Mouse (Mus musculus): ENCODE results near the gene E130208F15Rik. TPM values are rescaled to one million over a fixed set of nuclear protein-coding genes. Genes with fewer than 3 reads are reported as not detected.

The E130208F15Rik gene
- polyA plus RNA-seq, 1 experiment from 2014 or later = not detected

DNA sequence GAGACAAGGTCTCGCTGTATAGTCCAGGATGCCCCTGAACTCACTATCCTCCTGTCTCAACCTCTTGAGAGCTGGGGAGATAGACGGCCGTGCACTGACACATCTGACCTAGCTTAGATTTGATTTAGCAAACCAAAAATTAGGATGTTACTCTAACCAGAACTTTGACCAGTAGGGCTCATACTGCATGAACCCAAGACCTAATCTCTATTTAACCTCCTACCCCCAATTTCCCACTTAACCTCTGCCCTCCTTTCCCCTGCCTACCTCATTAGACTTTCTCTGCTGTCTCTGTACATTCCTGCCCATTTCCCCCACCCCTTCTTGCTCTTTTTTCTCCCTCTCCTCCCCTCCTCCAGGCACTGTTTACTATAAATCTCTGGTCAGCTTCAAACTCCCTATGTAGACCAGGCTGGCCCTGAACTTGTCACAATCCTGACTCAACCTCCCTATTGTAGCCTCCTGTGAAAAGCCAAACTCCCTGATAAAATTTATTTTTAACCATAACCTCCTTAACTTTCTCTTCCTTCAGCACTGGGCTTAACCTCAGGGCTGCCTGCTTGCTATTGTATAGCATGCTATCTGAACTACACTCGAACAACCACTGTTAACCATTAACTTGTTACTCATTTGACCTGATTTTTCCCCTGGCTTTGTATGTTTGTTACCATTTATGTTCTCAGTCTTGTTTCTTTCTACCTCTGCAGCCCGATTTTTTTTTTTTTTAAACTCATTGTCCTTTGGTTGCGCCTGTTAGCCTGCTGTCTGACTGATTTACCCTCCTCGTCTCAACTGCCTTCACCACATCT is 37.0 kb downstream of the E130208F15Rik start:
- Histone ChIP-seq H3K27me3 (ENCODE audit: control insufficient read depth, insufficient read depth, low read length) (no peaks in the 10 kb centered on the region), H3K9me3 (ENCODE audit: control insufficient read depth, low read length) (no peaks in the 10 kb centered on the region), H3K4me1 (replicated peaks; ENCODE audit: control insufficient read depth, insufficient read depth, low read length) (peaks cover 3% of the 10 kb centered on the region), H3K27ac (ENCODE audit: low read depth, low read length) (no peak overlapping the region), H3K4me3 (ENCODE audit: low read depth, low read length) (no peak overlapping the region), H3K4me2 (ENCODE audit: low read depth, low read length, severe bottlenecking) (no peak overlapping the region), H3K9ac (ENCODE audit: low read length) (no peak overlapping the region), H3K36me3 (ENCODE audit: control insufficient read depth, insufficient read depth, low read length) (peaks cover 4% of the 10 kb centered on the region; the same call in 1 of the 2 replicates)
- 77% methylated on average over 7 of the region's 7 CpGs for WGBS
- DNase-seq (ENCODE audit: low spot score) = peak; percentile 2
- ATAC-seq (replicated peaks; ENCODE audit: low FRiP score) = no peak

GRCm38 (mm10) chr7:30359276-30359865 is 37.8 kb downstream of the E130208F15Rik start:
- no peaks in the 10 kb centered on the region for H3K27me3 ChIP-seq (ENCODE audit: control insufficient read depth, insufficient read depth, low read length)
- DNase-seq (ENCODE audit: low spot score) = peak; percentile 49
- no peak overlapping the region for H3K9ac ChIP-seq (ENCODE audit: low read length)
- H3K4me1 ChIP-seq (replicated peaks; ENCODE audit: control insufficient read depth, insufficient read depth, low read length) = peaks cover 3% of the 10 kb centered on the region
- no peak overlapping the region for H3K4me2 ChIP-seq (ENCODE audit: low read depth, low read length, severe bottlenecking)
- 90% methylated on average over 31 of the region's 31 CpGs for whole genome bisulfite sequencing
- H3K4me3 ChIP-seq (ENCODE audit: low read depth, low read length) = no peak overlapping the region
- no peaks in the 10 kb centered on the region for H3K9me3 ChIP-seq (ENCODE audit: control insufficient read depth, low read length)
- H3K36me3 ChIP-seq (ENCODE audit: control insufficient read depth, insufficient read depth, low read length) = peaks cover 4% of the 10 kb centered on the region; the same call in 1 of the 2 replicates
- H3K27ac ChIP-seq (ENCODE audit: low read depth, low read length) = no peak overlapping the region
- ATAC-seq (replicated peaks; ENCODE audit: low FRiP score) = no peak

DNA sequence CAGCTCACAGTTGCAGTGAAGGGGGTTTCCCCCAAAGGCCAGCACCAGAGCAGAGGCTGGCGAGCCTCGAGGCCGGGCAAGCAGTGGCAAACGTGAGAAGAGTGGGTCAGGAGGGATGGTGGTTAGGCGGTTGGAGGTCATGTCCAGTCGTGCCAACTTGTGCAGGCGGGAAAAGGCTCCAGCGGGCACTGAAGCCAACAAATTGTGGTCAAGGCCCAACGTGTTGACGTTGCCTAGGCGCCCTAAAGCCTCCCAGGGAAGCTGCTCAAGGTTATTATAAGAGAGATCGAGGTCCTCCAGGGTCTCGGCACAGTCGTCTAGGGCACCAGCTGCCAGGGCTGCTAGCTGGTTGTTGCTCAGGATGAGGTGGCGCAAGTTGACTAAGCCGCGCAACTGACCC is 38.5 kb downstream of the E130208F15Rik start:
- no peak overlapping the region for H3K27ac ChIP-seq (ENCODE audit: low read depth, low read length)
- no peaks in the 10 kb centered on the region for H3K27me3 ChIP-seq (ENCODE audit: control insufficient read depth, insufficient read depth, low read length)
- peaks cover 3% of the 10 kb centered on the region for H3K4me1 ChIP-seq (replicated peaks; ENCODE audit: control insufficient read depth, insufficient read depth, low read length)
- no peak for DNase-seq (ENCODE audit: low spot score)
- ATAC-seq (replicated peaks; ENCODE audit: low FRiP score) = no peak
- H3K9me3 ChIP-seq (ENCODE audit: control insufficient read depth, low read length) = no peaks in the 10 kb centered on the region
- no peak overlapping the region for H3K9ac ChIP-seq (ENCODE audit: low read length)
- WGBS = 91% methylated on average over 17 of the region's 17 CpGs
- no peak overlapping the region for H3K4me3 ChIP-seq (ENCODE audit: low read depth, low read length)
- peaks cover 4% of the 10 kb centered on the region; the same call in 1 of the 2 replicates for H3K36me3 ChIP-seq (ENCODE audit: control insufficient read depth, insufficient read depth, low read length)
- H3K4me2 ChIP-seq (ENCODE audit: low read depth, low read length, severe bottlenecking) = no peak overlapping the region

DNA sequence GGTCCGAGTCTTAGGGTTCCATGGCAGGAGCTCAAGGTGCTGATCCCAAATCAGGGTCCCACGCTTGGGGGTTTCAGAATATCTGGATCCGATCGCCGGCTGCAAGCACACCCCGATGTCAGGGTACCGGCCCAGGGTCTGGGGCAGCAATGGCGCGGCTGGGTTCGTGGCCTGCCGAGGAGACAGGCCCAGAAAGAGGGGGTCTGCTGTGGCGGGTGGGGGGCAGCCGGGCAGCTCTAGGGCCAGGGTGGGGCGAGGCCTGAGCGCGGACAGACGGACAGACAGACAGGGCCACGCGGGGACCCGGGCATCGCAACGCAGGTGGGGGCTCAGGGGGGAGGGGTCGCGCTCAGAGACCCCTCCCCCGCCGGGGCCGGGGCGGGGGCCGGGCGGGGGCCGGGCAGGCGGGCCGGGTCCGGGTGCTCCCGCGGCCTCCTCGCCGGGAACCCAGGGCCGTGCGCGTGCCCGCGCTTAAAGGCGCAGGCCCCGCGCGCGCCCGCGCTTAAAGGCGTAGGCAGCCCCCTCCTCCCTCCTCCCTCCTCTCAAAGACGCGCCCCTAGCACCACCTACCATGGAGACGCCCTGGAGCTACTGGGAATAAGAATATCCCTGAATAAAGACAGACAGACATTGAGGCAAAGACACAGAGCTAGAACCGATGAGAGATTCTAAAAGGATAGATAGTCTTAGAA is 41.3 kb downstream of the E130208F15Rik start, which contains the start of gene Lrfn3:
Gene Lrfn3 (minus strand): TSS at position 121 of the 692 bp plus-strand sequence.
- H3K36me3 ChIP-seq (ENCODE audit: control insufficient read depth, insufficient read depth, low read length) = peaks cover 4% of the 10 kb centered on the region; the same call in 1 of the 2 replicates
- 1% methylated on average over 44 of the region's 55 CpGs for WGBS
- H3K27me3 ChIP-seq (ENCODE audit: control insufficient read depth, insufficient read depth, low read length) = no peaks in the 10 kb centered on the region
- peak within 1 kb of the TSS; percentile 92 for H3K9ac ChIP-seq (ENCODE audit: low read length)
- peak; percentile 72 for ATAC-seq (replicated peaks; ENCODE audit: low FRiP score)
- H3K4me3 ChIP-seq (ENCODE audit: low read depth, low read length) = peak within 1 kb of the TSS; percentile 73
- peaks cover 3% of the 10 kb centered on the region for H3K4me1 ChIP-seq (replicated peaks; ENCODE audit: control insufficient read depth, insufficient read depth, low read length)
- no peaks in the 10 kb centered on the region for H3K9me3 ChIP-seq (ENCODE audit: control insufficient read depth, low read length)
- no peak within 1 kb of the TSS for H3K27ac ChIP-seq (ENCODE audit: low read depth, low read length)
- peak within 1 kb of the TSS; percentile 81 for H3K4me2 ChIP-seq (ENCODE audit: low read depth, low read length, severe bottlenecking)
- DNase-seq (ENCODE audit: low spot score) = peak; percentile 87

DNA sequence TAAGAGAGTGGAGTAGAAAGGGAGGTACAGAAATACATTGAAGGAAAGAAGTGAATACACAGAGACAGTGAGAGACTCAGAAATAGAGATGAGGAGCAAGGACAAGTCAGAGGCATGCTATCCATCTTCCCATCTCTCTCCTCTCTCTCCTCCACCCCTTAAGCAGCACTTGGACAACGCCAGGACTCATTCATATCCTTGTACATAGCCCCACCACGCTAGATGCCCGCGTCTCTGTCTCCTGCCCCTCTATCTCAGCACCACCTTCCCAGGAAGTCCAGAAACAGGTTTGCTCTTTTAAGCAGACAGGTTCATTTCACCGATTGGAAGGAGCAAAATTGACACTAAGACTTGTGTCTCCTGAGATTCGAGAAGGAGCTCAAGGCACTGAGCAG is 41.8 kb downstream of the E130208F15Rik start:
- peak overlapping the region; percentile 73 for H3K4me3 ChIP-seq (ENCODE audit: low read depth, low read length)
- peak overlapping the region; percentile 92; the same call in 1 of the 2 replicates for H3K9ac ChIP-seq (ENCODE audit: low read length)
- no peaks in the 10 kb centered on the region for H3K9me3 ChIP-seq (ENCODE audit: control insufficient read depth, low read length)
- ATAC-seq (replicated peaks; ENCODE audit: low FRiP score) (0 out of 2 replicates have a peak, but pooled peaks have one; percentile 5), DNase-seq (ENCODE audit: low spot score) (peak; percentile 43)
- no peaks in the 10 kb centered on the region for H3K27me3 ChIP-seq (ENCODE audit: control insufficient read depth, insufficient read depth, low read length)
- 66% methylated on average over 6 of the region's 6 CpGs for WGBS
- H3K4me1 ChIP-seq (replicated peaks; ENCODE audit: control insufficient read depth, insufficient read depth, low read length) = peaks cover 3% of the 10 kb centered on the region
- peaks cover 4% of the 10 kb centered on the region; the same call in 1 of the 2 replicates for H3K36me3 ChIP-seq (ENCODE audit: control insufficient read depth, insufficient read depth, low read length)
- H3K4me2 ChIP-seq (ENCODE audit: low read depth, low read length, severe bottlenecking) = peak overlapping the region; percentile 81
- H3K27ac ChIP-seq (ENCODE audit: low read depth, low read length) = no peak overlapping the region

DNA sequence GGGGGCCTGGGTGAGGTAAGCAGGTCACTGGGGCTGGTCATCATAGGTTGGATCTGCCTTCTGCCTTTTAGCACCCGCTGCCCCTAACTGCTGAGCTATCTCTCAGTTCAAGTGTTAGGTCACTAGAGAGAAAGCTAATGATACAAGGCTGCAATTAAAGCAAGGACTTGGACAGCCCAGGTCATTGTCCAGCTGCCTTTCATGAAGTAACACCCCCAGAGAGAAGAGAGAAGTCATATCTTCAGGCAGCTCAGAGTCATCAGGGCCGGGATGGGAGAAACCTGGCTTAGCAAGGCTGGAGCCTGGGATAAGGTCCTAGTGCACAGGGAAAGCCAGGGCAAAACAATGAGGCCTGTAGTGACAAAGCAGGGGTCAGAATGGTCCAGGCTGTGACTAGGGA is 45.9 kb downstream of the E130208F15Rik start:
- peak; percentile 36 for DNase-seq (ENCODE audit: low spot score)
- H3K27me3 ChIP-seq (ENCODE audit: control insufficient read depth, insufficient read depth, low read length) = no peaks in the 10 kb centered on the region
- H3K36me3 ChIP-seq (ENCODE audit: control insufficient read depth, insufficient read depth, low read length) = no peaks in the 10 kb centered on the region
- peaks cover under 1% of the 10 kb centered on the region; the same call in 1 of the 2 replicates for H3K4me1 ChIP-seq (replicated peaks; ENCODE audit: control insufficient read depth, insufficient read depth, low read length)
- H3K9ac ChIP-seq (ENCODE audit: low read length) = no peak overlapping the region
- no peak overlapping the region for H3K4me3 ChIP-seq (ENCODE audit: low read depth, low read length)
- 78% methylated on average over 2 of the region's 2 CpGs for WGBS
- no peak overlapping the region for H3K27ac ChIP-seq (ENCODE audit: low read depth, low read length)
- no peak for ATAC-seq (replicated peaks; ENCODE audit: low FRiP score)
- H3K4me2 ChIP-seq (ENCODE audit: low read depth, low read length, severe bottlenecking) = no peak overlapping the region
- H3K9me3 ChIP-seq (ENCODE audit: control insufficient read depth, low read length) = no peaks in the 10 kb centered on the region

Other genes with a start within 250 kb of the E130208F15Rik start
- gene Zfp82, start 248.8 kb upstream of the E130208F15Rik start, polyA plus RNA-seq (2014; fragmentation: Nextera tagmentation; extraction: Ambion mirVana) = 6.6 and 7.5 TPM in 2 replicates
- 1.9 and 2.9 TPM in 2 replicates for gene Gm26920, start 231.3 kb upstream of the E130208F15Rik start, polyA plus RNA-seq (2014; fragmentation: Nextera tagmentation; extraction: Ambion mirVana)
- gene Zfp566, start 231.2 kb upstream of the E130208F15Rik start, polyA plus RNA-seq (2014; fragmentation: Nextera tagmentation; extraction: Ambion mirVana) = 12.8 and 13.8 TPM in 2 replicates
- 121 and 124 TPM in 2 replicates for gene Zfp260, start 227.0 kb upstream of the E130208F15Rik start, polyA plus RNA-seq (2014; fragmentation: Nextera tagmentation; extraction: Ambion mirVana)
- gene Zfp382, start 199.8 kb upstream of the E130208F15Rik start, polyA plus RNA-seq (2014; fragmentation: Nextera tagmentation; extraction: Ambion mirVana) = 12.6 and 15.3 TPM in 2 replicates
- gene Zfp146, start 152.0 kb upstream of the E130208F15Rik start, polyA plus RNA-seq (2014; fragmentation: Nextera tagmentation; extraction: Ambion mirVana) = 14.0 and 15.5 TPM in 2 replicates
- 3.5 and 3.9 TPM in 2 replicates for gene Cox7a1, start 137.6 kb upstream of the E130208F15Rik start, polyA plus RNA-seq (2014; fragmentation: Nextera tagmentation; extraction: Ambion mirVana)
- 39.7 and 47.7 TPM in 2 replicates for gene Capns1, start 122.9 kb upstream of the E130208F15Rik start, polyA plus RNA-seq (2014; fragmentation: Nextera tagmentation; extraction: Ambion mirVana)
- 166 and 167 TPM in 2 replicates for gene Polr2i, start 89.8 kb upstream of the E130208F15Rik start, polyA plus RNA-seq (2014; fragmentation: Nextera tagmentation; extraction: Ambion mirVana)
- gene Tbcb, start 89.5 kb upstream of the E130208F15Rik start, polyA plus RNA-seq (2014; fragmentation: Nextera tagmentation; extraction: Ambion mirVana) = 235 and 270 TPM in 2 replicates
- gene Ovol3, start 86.0 kb upstream of the E130208F15Rik start, polyA plus RNA-seq (2014; fragmentation: Nextera tagmentation; extraction: Ambion mirVana) = not detected in 2 replicates
- 0.13 and 0.56 TPM in 2 replicates for gene Thap8, start 41.6 kb upstream of the E130208F15Rik start, polyA plus RNA-seq (2014; fragmentation: Nextera tagmentation; extraction: Ambion mirVana)
- 21.7 and 26.4 TPM in 2 replicates for gene Wdr62, start 41.3 kb upstream of the E130208F15Rik start, polyA plus RNA-seq (2014; fragmentation: Nextera tagmentation; extraction: Ambion mirVana)
- gene Clip3, start 30.0 kb upstream of the E130208F15Rik start, polyA plus RNA-seq (2014; fragmentation: Nextera tagmentation; extraction: Ambion mirVana) = 98.8 and 110 TPM in 2 replicates
- 71.3 and 83.8 TPM in 2 replicates for gene Alkbh6, start 13.0 kb upstream of the E130208F15Rik start, polyA plus RNA-seq (2014; fragmentation: Nextera tagmentation; extraction: Ambion mirVana)
- 29.2 and 30.2 TPM in 2 replicates for gene Syne4, start 6.9 kb upstream of the E130208F15Rik start, polyA plus RNA-seq (2014; fragmentation: Nextera tagmentation; extraction: Ambion mirVana)
- gene Sdhaf1, start 2.2 kb downstream of the E130208F15Rik start, polyA plus RNA-seq (2014; fragmentation: Nextera tagmentation; extraction: Ambion mirVana) = 21.8 and 23.5 TPM in 2 replicates
- 7.2 TPM in 2 replicates for gene Lrfn3, start 41.0 kb downstream of the E130208F15Rik start, polyA plus RNA-seq (2014; fragmentation: Nextera tagmentation; extraction: Ambion mirVana)
- gene Tyrobp, start 92.0 kb downstream of the E130208F15Rik start, polyA plus RNA-seq (2014; fragmentation: Nextera tagmentation; extraction: Ambion mirVana) = 9.6 and 15.2 TPM in 2 replicates
- 1.0 TPM in 1 of 2 replicates, not detected in the other for gene Hcst, start 98.1 kb downstream of the E130208F15Rik start, polyA plus RNA-seq (2014; fragmentation: Nextera tagmentation; extraction: Ambion mirVana)
- gene Nfkbid, start 100.0 kb downstream of the E130208F15Rik start, polyA plus RNA-seq (2014; fragmentation: Nextera tagmentation; extraction: Ambion mirVana) = 1.3 and 1.6 TPM in 2 replicates
- 99.2 and 108 TPM in 2 replicates for gene Aplp1, start 123.8 kb downstream of the E130208F15Rik start, polyA plus RNA-seq (2014; fragmentation: Nextera tagmentation; extraction: Ambion mirVana)
- 0.55 and 0.61 TPM in 2 replicates for gene Kirrel2, start 135.9 kb downstream of the E130208F15Rik start, polyA plus RNA-seq (2014; fragmentation: Nextera tagmentation; extraction: Ambion mirVana)
- 0.21 and 0.24 TPM in 2 replicates for gene Nphs1, start 136.6 kb downstream of the E130208F15Rik start, polyA plus RNA-seq (2014; fragmentation: Nextera tagmentation; extraction: Ambion mirVana)
- gene Prodh2, start 171.9 kb downstream of the E130208F15Rik start, polyA plus RNA-seq (2014; fragmentation: Nextera tagmentation; extraction: Ambion mirVana) = not detected in 2 replicates
- 66.0 and 72.7 TPM in 2 replicates for gene Arhgap33, start 213.3 kb downstream of the E130208F15Rik start, polyA plus RNA-seq (2014; fragmentation: Nextera tagmentation; extraction: Ambion mirVana)
- gene Hspb6, start 230.4 kb downstream of the E130208F15Rik start, polyA plus RNA-seq (2014; fragmentation: Nextera tagmentation; extraction: Ambion mirVana) = 5.5 and 7.4 TPM in 2 replicates
- gene Proser3, start 230.6 kb downstream of the E130208F15Rik start, polyA plus RNA-seq (2014; fragmentation: Nextera tagmentation; extraction: Ambion mirVana) = 20.0 and 23.6 TPM in 2 replicates
- gene Lin37, start 238.1 kb downstream of the E130208F15Rik start, polyA plus RNA-seq (2014; fragmentation: Nextera tagmentation; extraction: Ambion mirVana) = 45.7 and 50.2 TPM in 2 replicates
- 89.2 and 97.5 TPM in 2 replicates for gene U2af1l4, start 241.6 kb downstream of the E130208F15Rik start, polyA plus RNA-seq (2014; fragmentation: Nextera tagmentation; extraction: Ambion mirVana)
- gene Gm49396, start 241.6 kb downstream of the E130208F15Rik start, polyA plus RNA-seq (2014; fragmentation: Nextera tagmentation; extraction: Ambion mirVana) = 12.1 and 13.6 TPM in 2 replicates
- gene Psenen, start 241.9 kb downstream of the E130208F15Rik start, polyA plus RNA-seq (2014; fragmentation: Nextera tagmentation; extraction: Ambion mirVana) = 96.1 and 99.3 TPM in 2 replicates
- gene Igflr1, start 243.7 kb downstream of the E130208F15Rik start, polyA plus RNA-seq (2014; fragmentation: Nextera tagmentation; extraction: Ambion mirVana) = 4.7 and 6.0 TPM in 2 replicates

Measured in forebrain, embryonic 11.5 days (tissue).